Mouse (Mus musculus): ENCODE results near the gene Igf2r. TPM values are rescaled to one million over a fixed set of nuclear protein-coding genes. Genes with fewer than 3 reads are reported as not detected.

Gene Igf2r
- polyA plus RNA-seq, 1 experiment from 2014 or later, result 9.6 TPM

Other genes with a start within 250 kb of the Igf2r start
- 0.85 and 1.3 TPM in 2 replicates for gene Slc22a2, start 185.5 kb downstream of the Igf2r start, polyA plus RNA-seq (2015; fragmentation: Nextera tagmentation; extraction: Ambion mirVana)
- not detected in 2 replicates for gene Slc22a1, start 93.8 kb downstream of the Igf2r start, polyA plus RNA-seq (2015; fragmentation: Nextera tagmentation; extraction: Ambion mirVana)
- not detected in 2 replicates for gene Mas1, start 98.5 kb upstream of the Igf2r start, polyA plus RNA-seq (2015; fragmentation: Nextera tagmentation; extraction: Ambion mirVana)
- gene Mrgprh, start 106.4 kb upstream of the Igf2r start, polyA plus RNA-seq (2015; fragmentation: Nextera tagmentation; extraction: Ambion mirVana), result not detected in 2 replicates
- gene Pnldc1, start 140.6 kb upstream of the Igf2r start, polyA plus RNA-seq (2015; fragmentation: Nextera tagmentation; extraction: Ambion mirVana), result 0.75 and 1.7 TPM in 2 replicates
- gene Tcp1, start 146.0 kb upstream of the Igf2r start, polyA plus RNA-seq (2015; fragmentation: Nextera tagmentation; extraction: Ambion mirVana), result 347 and 381 TPM in 2 replicates
- gene Mrpl18, start 146.7 kb upstream of the Igf2r start, polyA plus RNA-seq (2015; fragmentation: Nextera tagmentation; extraction: Ambion mirVana), result 117 and 122 TPM in 2 replicates
- 0.76 and 1.4 TPM in 2 replicates for gene Acat3, start 170.9 kb upstream of the Igf2r start, polyA plus RNA-seq (2015; fragmentation: Nextera tagmentation; extraction: Ambion mirVana)
- gene Acat2, start 191.1 kb upstream of the Igf2r start, polyA plus RNA-seq (2015; fragmentation: Nextera tagmentation; extraction: Ambion mirVana), result 378 and 382 TPM in 2 replicates
- 133 and 136 TPM in 2 replicates for gene Wtap, start 224.5 kb upstream of the Igf2r start, polyA plus RNA-seq (2015; fragmentation: Nextera tagmentation; extraction: Ambion mirVana)
- 111 and 118 TPM in 2 replicates for gene Sod2, start 237.2 kb upstream of the Igf2r start, polyA plus RNA-seq (2015; fragmentation: Nextera tagmentation; extraction: Ambion mirVana)

Measured in midbrain, embryonic 16.5 days (tissue).